Mouse (Mus musculus) megakaryocyte, embryonic 14.5 days (primary cell): ENCODE measurements around the gene Fcgr3.

Experiments
- FLI1 ChIP-seq: IDR thresholded peaks from 2 replicates; pipeline ENCODE4 v1.6.1; 2012; ENCODE audit warnings: low read length, inconsistent platforms, mixed read lengths
- GATA1 ChIP-seq: IDR thresholded peaks from 3 replicates; pipeline ENCODE4 v1.6.1; 2012; ENCODE audit warnings: mixed read lengths, low read length, inconsistent platforms, borderline replicate concordance

DNA sequence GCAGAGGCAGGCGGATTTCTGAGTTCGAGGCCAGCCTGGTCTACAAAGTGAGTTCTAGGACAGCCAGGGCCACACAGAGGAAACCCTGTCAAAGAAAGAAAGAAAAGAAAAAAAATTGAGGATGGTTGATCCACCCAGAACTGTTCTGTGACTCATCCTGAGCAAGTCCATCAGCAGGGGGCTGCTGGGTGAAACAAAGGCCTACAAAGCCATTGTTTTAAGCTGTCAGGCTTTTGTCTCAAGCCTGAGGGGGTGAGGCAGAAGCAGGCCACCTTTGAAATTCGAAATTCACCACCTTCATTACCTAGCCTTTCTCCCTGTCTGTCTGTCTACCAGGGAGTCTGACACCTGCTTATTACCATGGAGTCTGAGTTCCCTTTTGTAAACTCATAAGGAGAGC, 18.2 kb downstream of the Fcgr3 start:
- no peak for TF ChIP-seq GATA1
- TF ChIP-seq FLI1, result no peak
